Mouse (Mus musculus) forebrain, postnatal 0 days (tissue): ENCODE data around the gene Eif5a. TPM values are rescaled to one million over a fixed set of nuclear protein-coding genes. Genes with fewer than 3 reads are reported as not detected.
"Not testable (repeated sequence)": the region's sequence is repeated elsewhere in the genome, so short reads cannot be mapped to it uniquely, and the experiment has no call there.

Source experiments
- ATAC-seq: fragments of 200-750 bp; cut with Nextera tagmentation; 2 replicates; pipeline ENCODE4 v1.8.0; 2017; ENCODE audit warnings: mild to moderate bottlenecking, moderate library complexity
- DNase-seq: peaks from one replicate; pipeline ENCODE4 v3.0.0-alpha.2; 2015
- H3K27ac ChIP-seq: fragments of 300-500 bp; sonication (generic); 2 replicates; pipeline ENCODE4 v1.5.1; 2014; ENCODE audit warnings: low read depth, mild to moderate bottlenecking, antibody characterized with exemption, low read length, moderate library complexity, mixed read lengths
- H3K27me3 ChIP-seq: fragments of 300-500 bp; sonication (generic); 2 replicates; pipeline ENCODE4 v1.6.1; 2014; ENCODE audit warnings: mild to moderate bottlenecking, low read length, mixed read lengths; ENCODE audit not compliant: insufficient read depth
- H3K36me3 ChIP-seq: fragments of 300-500 bp; sonication (generic); 2 replicates; pipeline ENCODE4 v1.6.1; 2014; ENCODE audit warnings: mild to moderate bottlenecking, moderate library complexity; ENCODE audit not compliant: insufficient read depth
- H3K4me1 ChIP-seq: fragments of 300-500 bp; sonication (generic); 2 replicates; pipeline ENCODE4 v1.6.1; 2014; ENCODE audit warnings: antibody characterized with exemption; ENCODE audit not compliant: insufficient read depth
- H3K4me2 ChIP-seq: fragments of 300-500 bp; sonication (generic); 2 replicates; pipeline ENCODE4 v1.6.1; 2014; ENCODE audit warnings: low read depth, mild to moderate bottlenecking, moderate library complexity
- H3K4me3 ChIP-seq: fragments of 300-500 bp; sonication (generic); 2 replicates; pipeline ENCODE4 v1.5.1; 2014; ENCODE audit warnings: low read depth, low read length, mixed read lengths
- H3K9ac ChIP-seq: fragments of 300-500 bp; sonication (generic); 2 replicates; pipeline ENCODE4 v1.6.1; 2014; ENCODE audit warnings: mild to moderate bottlenecking
- H3K9me3 ChIP-seq: fragments of 300-500 bp; sonication (generic); 2 replicates; pipeline ENCODE4 v1.6.1; 2016; ENCODE audit warnings: low read length
- CTCF ChIP-seq: sonication (generic); IDR thresholded peaks from 2 replicates; pipeline ENCODE4 v1.5.1; 2016; ENCODE audit warnings: antibody characterized with exemption, control low read depth, low read depth
- WGBS: fragments of 180-500 bp; shearing (Covaris S2); extraction: QIAGEN DNeasy Blood & Tissue Kit; methylation state at CpG from one replicate; pipeline ENCODE4 v1.1.7; 2014; 5-methylcytosine and 5-hydroxymethylcytosine counted together
- polyA plus RNA-seq: library from polyadenylated mRNA; unstranded; fragments of >200 nt; fragmentation: Nextera tagmentation; extraction: Ambion mirVana; gene quantifications from 2 replicates; pipeline ENCODE4 v1.2.1, GENCODE M21; 2015
- total RNA-seq: library from RNA; depleted of rRNA; stranded (reverse); fragments of >200 nt; gene quantifications from 2 replicates; pipeline ENCODE4 v1.2.3, GENCODE M21; 2014

Eif5a gene
- total and polyA plus RNA-seq, 2 experiments from 2014 or later: 489 to 1,306 TPM

GRCm38 (mm10) chr11:69965271-69966005, 43.7 kb upstream of the Eif5a start:
- Histone ChIP-seq H3K36me3 (peaks cover 25% of the 10 kb centered on the region), H3K9me3 (no peaks in the 10 kb centered on the region), H3K4me1 (0 out of 2 replicates have a peak, but pooled peaks cover 3% of the 10 kb centered on the region), H3K4me3 (0 out of 2 replicates have a peak overlapping the region, but pooled peaks have one; percentile 3), H3K4me2 (no peak overlapping the region), H3K27me3 (peaks cover 49% of the 10 kb centered on the region), H3K27ac (no peak overlapping the region), H3K9ac (no peak overlapping the region)
- DNase-seq (no peak), ATAC-seq (no peak)
- no peak for TF ChIP-seq CTCF
- 3% methylated on average over 49 of the region's 49 CpGs for WGBS

GRCm38 (mm10) chr11:69964650-69965270, 43.0 kb upstream of the Eif5a start, which contains the start of gene Cldn7:
Gene Cldn7 (plus strand): TSS chr11:69964779.
- 0 out of 2 replicates have a peak, but pooled peaks cover 3% of the 10 kb centered on the region for H3K4me1 ChIP-seq
- no peak within 1 kb of the TSS for H3K4me2 ChIP-seq
- peaks cover 18% of the 10 kb centered on the region for H3K36me3 ChIP-seq
- DNase-seq: no peak
- H3K9me3 ChIP-seq: no peaks in the 10 kb centered on the region
- peaks cover 49% of the 10 kb centered on the region for H3K27me3 ChIP-seq
- no peak for TF ChIP-seq CTCF
- H3K9ac ChIP-seq: no peak within 1 kb of the TSS
- no peak for ATAC-seq
- 0 out of 2 replicates have a peak within 1 kb of the TSS, but pooled peaks have one; percentile 3 for H3K4me3 ChIP-seq
- WGBS: 9% methylated on average over 24 of the region's 24 CpGs
- H3K27ac ChIP-seq: no peak within 1 kb of the TSS

- ATAC-seq: no peak
- no peaks in the 10 kb centered on the region for H3K9me3 ChIP-seq
- WGBS: 45% methylated on average over 5 of the region's 5 CpGs
These were observed 40.1 kb upstream of the Eif5a start for GRCm38 (mm10) chr11:69961841-69962240.

GRCm38 (mm10) chr11:69960616-69961015, 38.9 kb upstream of the Eif5a start:
- peaks cover 30% of the 10 kb centered on the region for H3K27me3 ChIP-seq
- no peak overlapping the region for H3K4me3 ChIP-seq
- ATAC-seq: no peak
- no peak overlapping the region for H3K4me2 ChIP-seq
- no peak overlapping the region for H3K9ac ChIP-seq
- WGBS: 27% methylated on average over 5 of the region's 5 CpGs
- TF ChIP-seq CTCF: peak; percentile 34; the same call in 1 of the 2 replicates
- H3K4me1 ChIP-seq: no peaks in the 10 kb centered on the region
- H3K9me3 ChIP-seq: no peaks in the 10 kb centered on the region
- H3K36me3 ChIP-seq: no peaks in the 10 kb centered on the region
- DNase-seq: no peak
- no peak overlapping the region for H3K27ac ChIP-seq

More at GRCm38 (mm10) chr11:69961841-69962240, 40.1 kb upstream of the Eif5a start:
- Histone ChIP-seq H3K36me3 (no peaks in the 10 kb centered on the region), H3K4me3 (no peak overlapping the region), H3K27ac (no peak overlapping the region), H3K9ac (no peak overlapping the region), H3K27me3 (peaks cover 42% of the 10 kb centered on the region), H3K4me1 (0 out of 2 replicates have a peak, but pooled peaks cover 3% of the 10 kb centered on the region), H3K4me2 (no peak overlapping the region)
- no peak for DNase-seq
- no peak for TF ChIP-seq CTCF

GRCm38 (mm10) chr11:69956218-69956617, 34.5 kb upstream of the Eif5a start:
- WGBS: 65% methylated on average over 1 of the region's 1 CpGs
- no peak for TF ChIP-seq CTCF
- ATAC-seq: no peak

GRCm38 (mm10) chr11:69955618-69956017, 33.9 kb upstream of the Eif5a start:
- H3K4me3 ChIP-seq, DNase-seq, H3K4me2 ChIP-seq, H3K9me3 ChIP-seq, H3K27me3 ChIP-seq, H3K4me1 ChIP-seq, ATAC-seq, H3K36me3 ChIP-seq, H3K9ac ChIP-seq, H3K27ac ChIP-seq: not testable (repeated sequence)
- WGBS: 60% methylated on average over 4 of the region's 4 CpGs

More at GRCm38 (mm10) chr11:69956218-69956617, 34.5 kb upstream of the Eif5a start:
- H3K27ac ChIP-seq: no peak overlapping the region
- H3K36me3 ChIP-seq: no peaks in the 10 kb centered on the region
- DNase-seq: no peak
- H3K9me3 ChIP-seq: no peaks in the 10 kb centered on the region
- no peak overlapping the region for H3K4me2 ChIP-seq
- no peaks in the 10 kb centered on the region for H3K4me1 ChIP-seq
- 0 out of 2 replicates have a peak, but pooled peaks cover 7% of the 10 kb centered on the region for H3K27me3 ChIP-seq
- no peak overlapping the region for H3K9ac ChIP-seq
- no peak overlapping the region for H3K4me3 ChIP-seq
